Mouse (Mus musculus) intestine, postnatal 0 days (tissue): Measurements from ENCODE around the gene Nlgn3. TPM values are rescaled to one million over a fixed set of nuclear protein-coding genes. Genes with fewer than 3 reads are reported as not detected.

Experiments
- ATAC-seq: fragments of 200-750 bp; cut with Nextera tagmentation; 2 replicates; pipeline ENCODE4 v1.8.0; 2017; ENCODE audit warnings: mild to moderate bottlenecking, moderate TSS enrichment, moderate library complexity
- H3K27ac ChIP-seq: fragments of 300-500 bp; sonication (generic); 2 replicates; pipeline ENCODE4 v1.5.1; 2014; ENCODE audit warnings: mild to moderate bottlenecking, low read depth, low read length, moderate library complexity
- H3K27me3 ChIP-seq: fragments of 300-500 bp; sonication (generic); replicated peaks from 2 replicates; pipeline ENCODE4 v1.6.1; 2014; ENCODE audit warnings: low read length, mixed read lengths; ENCODE audit not compliant: control insufficient read depth, insufficient read depth
- H3K36me3 ChIP-seq: fragments of 300-500 bp; sonication (generic); 2 replicates; pipeline ENCODE4 v1.6.1; 2014; ENCODE audit warnings: mild to moderate bottlenecking, moderate library complexity; ENCODE audit not compliant: control insufficient read depth, insufficient read depth
- H3K4me1 ChIP-seq: fragments of 300-500 bp; sonication (generic); replicated peaks from 2 replicates; pipeline ENCODE4 v1.6.1; 2014; ENCODE audit warnings: antibody characterized with exemption, low read length, mixed read lengths; ENCODE audit not compliant: control insufficient read depth, insufficient read depth
- H3K4me2 ChIP-seq: fragments of 300-500 bp; sonication (generic); replicated peaks from 2 replicates; pipeline ENCODE4 v1.6.1; 2014; ENCODE audit warnings: low read depth, mild to moderate bottlenecking, moderate library complexity
- H3K4me3 ChIP-seq: fragments of 300-500 bp; sonication (generic); 2 replicates; pipeline ENCODE4 v1.5.1; 2014; ENCODE audit warnings: low read depth, low read length
- H3K9ac ChIP-seq: fragments of 300-500 bp; sonication (generic); 2 replicates; pipeline ENCODE4 v1.6.1; 2014; ENCODE audit warnings: mild to moderate bottlenecking, low read depth, low read length
- H3K9me3 ChIP-seq: fragments of 300-500 bp; sonication (generic); 2 replicates; pipeline ENCODE4 v1.6.1; 2016; ENCODE audit warnings: mixed run types; ENCODE audit not compliant: control insufficient read depth
- CTCF ChIP-seq: sonication (generic); IDR thresholded peaks from 2 replicates; pipeline ENCODE4 v1.5.1; 2016; ENCODE audit warnings: low read depth, mild to moderate bottlenecking, control low read depth, antibody characterized with exemption, moderate library complexity
- WGBS: fragments of 180-500 bp; shearing (Covaris S2); extraction: QIAGEN DNeasy Blood & Tissue Kit; methylation state at CpG from one replicate; pipeline ENCODE4 v1.1.7; 2014; 5-methylcytosine and 5-hydroxymethylcytosine counted together
- polyA plus RNA-seq: library from polyadenylated mRNA; unstranded; fragments of >200 nt; fragmentation: Nextera tagmentation; extraction: Ambion mirVana; gene quantifications from 2 replicates; pipeline ENCODE4 v1.2.1, GENCODE M21; 2015

The Nlgn3 gene
- polyA plus RNA-seq, 1 experiment from 2014 or later = 2.2 TPM

GRCm38 (mm10) chrX:101285534-101285933, 13.4 kb upstream of the Nlgn3 start:
- H3K4me1 ChIP-seq = no peaks in the 10 kb centered on the region
- ATAC-seq = no peak
- H3K9me3 ChIP-seq = no peaks in the 10 kb centered on the region
- no peak overlapping the region for H3K27ac ChIP-seq
- 25% methylated on average over 6 of the region's 6 CpGs for WGBS
- H3K4me3 ChIP-seq = no peak overlapping the region
- no peak overlapping the region for H3K9ac ChIP-seq
- no peaks in the 10 kb centered on the region for H3K27me3 ChIP-seq
- H3K4me2 ChIP-seq = no peak overlapping the region
- peak; percentile 82 for TF ChIP-seq CTCF
- H3K36me3 ChIP-seq = peaks cover 30% of the 10 kb centered on the region

GRCm38 (mm10) chrX:101285953-101286670, 12.9 kb upstream of the Nlgn3 start:
- Histone ChIP-seq H3K9ac (no peak overlapping the region), H3K27me3 (no peaks in the 10 kb centered on the region), H3K27ac (no peak overlapping the region), H3K9me3 (no peaks in the 10 kb centered on the region), H3K4me1 (no peaks in the 10 kb centered on the region), H3K4me2 (no peak overlapping the region), H3K36me3 (peaks cover 32% of the 10 kb centered on the region), H3K4me3 (no peak overlapping the region)
- 88% methylated on average over 14 of the region's 14 CpGs for WGBS
- ATAC-seq = no peak
- no peak for TF ChIP-seq CTCF

- Histone ChIP-seq H3K36me3 (peaks cover 25% of the 10 kb centered on the region), H3K9ac (no peak overlapping the region), H3K27me3 (no peaks in the 10 kb centered on the region), H3K4me3 (no peak overlapping the region), H3K9me3 (no peaks in the 10 kb centered on the region), H3K4me2 (no peak overlapping the region), H3K27ac (no peak overlapping the region), H3K4me1 (no peaks in the 10 kb centered on the region)
- no peak for TF ChIP-seq CTCF
- 81% methylated on average over 3 of the region's 3 CpGs for WGBS
- no peak for ATAC-seq
Measured at GRCm38 (mm10) chrX:101287543-101287942, 11.4 kb upstream of the Nlgn3 start.

GRCm38 (mm10) chrX:101288432-101288831, 10.5 kb upstream of the Nlgn3 start:
- H3K9me3 ChIP-seq = no peaks in the 10 kb centered on the region
- H3K4me1 ChIP-seq = no peaks in the 10 kb centered on the region
- no peak overlapping the region for H3K9ac ChIP-seq
- H3K4me2 ChIP-seq = no peak overlapping the region
- no peak overlapping the region for H3K27ac ChIP-seq
- peaks cover 26% of the 10 kb centered on the region for H3K36me3 ChIP-seq
- no peaks in the 10 kb centered on the region for H3K27me3 ChIP-seq
- TF ChIP-seq CTCF = no peak
- no peak for ATAC-seq
- WGBS = 88% methylated on average over 6 of the region's 6 CpGs
- H3K4me3 ChIP-seq = no peak overlapping the region

GRCm38 (mm10) chrX:101289037-101289436, 9.9 kb upstream of the Nlgn3 start:
- TF ChIP-seq CTCF = no peak
- WGBS = 85% methylated on average over 7 of the region's 7 CpGs
- Histone ChIP-seq H3K9me3 (no peaks in the 10 kb centered on the region), H3K36me3 (peaks cover 27% of the 10 kb centered on the region), H3K4me1 (no peaks in the 10 kb centered on the region), H3K4me2 (no peak overlapping the region), H3K27ac (no peak overlapping the region), H3K9ac (no peak overlapping the region), H3K4me3 (no peak overlapping the region), H3K27me3 (no peaks in the 10 kb centered on the region)
- no peak for ATAC-seq

- H3K4me1 ChIP-seq = no peaks in the 10 kb centered on the region
- peaks cover 27% of the 10 kb centered on the region for H3K36me3 ChIP-seq
- no peaks in the 10 kb centered on the region for H3K27me3 ChIP-seq
- ATAC-seq = no peak
- no peak overlapping the region for H3K9ac ChIP-seq
- H3K27ac ChIP-seq = no peak overlapping the region
- no peak for TF ChIP-seq CTCF
- WGBS = 89% methylated on average over 10 of the region's 10 CpGs
- no peaks in the 10 kb centered on the region for H3K9me3 ChIP-seq
- H3K4me3 ChIP-seq = no peak overlapping the region
- no peak overlapping the region for H3K4me2 ChIP-seq
Measured at GRCm38 (mm10) chrX:101290111-101290510, 8.9 kb upstream of the Nlgn3 start.
